Mouse (Mus musculus) limb, embryonic 15.5 days (tissue): ENCODE measurements around the gene Atp11c. TPM values are rescaled to one million over a fixed set of nuclear protein-coding genes. Genes with fewer than 3 reads are reported as not detected.

Source experiments
- ATAC-seq: fragments of 200-750 bp; cut with Nextera tagmentation; 2 replicates; pipeline ENCODE4 v1.8.0; 2017; ENCODE audit warnings: low read depth, moderate TSS enrichment; ENCODE audit not compliant: insufficient number of reproducible peaks, low FRiP score, low TSS enrichment
- H3K27ac ChIP-seq: fragments of 300-500 bp; sonication (generic); 2 replicates; pipeline ENCODE4 v1.5.1; 2015; ENCODE audit warnings: moderate library complexity, mild to moderate bottlenecking, inconsistent platforms
- H3K27me3 ChIP-seq: fragments of 300-500 bp; sonication (generic); 2 replicates; pipeline ENCODE4 v1.6.1; 2015; ENCODE audit warnings: inconsistent platforms
- H3K36me3 ChIP-seq: fragments of 300-500 bp; sonication (generic); 2 replicates; pipeline ENCODE4 v1.6.1; 2015; ENCODE audit warnings: inconsistent platforms
- H3K4me1 ChIP-seq: fragments of 300-500 bp; sonication (generic); 2 replicates; pipeline ENCODE4 v1.6.1; 2015; ENCODE audit warnings: inconsistent platforms
- H3K4me2 ChIP-seq: fragments of 300-500 bp; sonication (generic); 2 replicates; pipeline ENCODE4 v1.6.1; 2015; ENCODE audit warnings: mild to moderate bottlenecking, inconsistent platforms
- H3K4me3 ChIP-seq: fragments of 300-500 bp; sonication (generic); 2 replicates; pipeline ENCODE4 v1.5.1; 2015; ENCODE audit warnings: mild to moderate bottlenecking, inconsistent platforms
- H3K9ac ChIP-seq: fragments of 300-500 bp; sonication (generic); 2 replicates; pipeline ENCODE4 v1.6.1; 2015; ENCODE audit warnings: inconsistent platforms
- H3K9me3 ChIP-seq: fragments of 300-500 bp; sonication (generic); 2 replicates; pipeline ENCODE4 v1.6.1; 2016; ENCODE audit warnings: inconsistent platforms
- WGBS: fragments of 180-500 bp; shearing (Covaris S2); methylation state at CpG from one replicate; pipeline ENCODE4 v1.1.7; 2015; 5-methylcytosine and 5-hydroxymethylcytosine counted together
- polyA plus RNA-seq: library from polyadenylated mRNA; unstranded; fragments of >200 nt; fragmentation: Nextera tagmentation; extraction: Ambion mirVana; gene quantifications from 2 replicates; pipeline ENCODE4 v1.2.1, GENCODE M21; 2015

Atp11c gene
- polyA plus RNA-seq, 1 experiment from 2014 or later, result 6.4 TPM

GRCm38 (mm10) chrX:60380386-60380785 is 212.1 kb downstream of the Atp11c start:
- Histone ChIP-seq H3K9me3 (no peaks in the 10 kb centered on the region), H3K4me3 (no peak overlapping the region), H3K27ac (no peak overlapping the region), H3K27me3 (no peaks in the 10 kb centered on the region), H3K4me1 (no peaks in the 10 kb centered on the region), H3K4me2 (no peak overlapping the region), H3K9ac (no peak overlapping the region), H3K36me3 (no peaks in the 10 kb centered on the region)
- no peak for ATAC-seq

- Histone ChIP-seq H3K4me2 (no peak overlapping the region), H3K9me3 (no peaks in the 10 kb centered on the region), H3K27ac (no peak overlapping the region), H3K4me3 (no peak overlapping the region), H3K36me3 (no peaks in the 10 kb centered on the region), H3K9ac (no peak overlapping the region), H3K27me3 (no peaks in the 10 kb centered on the region), H3K4me1 (no peaks in the 10 kb centered on the region)
- ATAC-seq, result no peak
- 53% methylated on average over 1 of the region's 1 CpGs for WGBS
Observed at GRCm38 (mm10) chrX:60348741-60349140, 243.8 kb downstream of the Atp11c start.

DNA sequence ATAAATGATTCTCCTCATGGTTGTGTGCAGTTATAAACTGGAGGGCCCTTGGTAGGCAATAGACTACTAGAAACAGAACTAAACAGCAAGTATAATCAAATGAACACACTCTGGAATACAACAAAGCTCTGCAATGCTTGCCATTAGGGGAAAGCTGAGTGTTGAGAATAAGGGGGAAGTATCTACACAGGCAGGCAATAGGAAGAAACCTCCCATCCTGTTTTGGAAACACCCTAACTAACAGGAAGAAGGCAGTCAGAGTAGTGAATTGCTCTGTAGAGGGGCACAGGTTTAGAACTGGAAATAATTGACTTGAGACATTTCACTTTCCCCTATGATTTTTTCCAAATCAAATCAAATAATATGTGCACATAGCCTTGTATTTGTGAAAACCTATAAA is 247.1 kb downstream of the Atp11c start:
- H3K4me1 ChIP-seq, result no peaks in the 10 kb centered on the region
- H3K9me3 ChIP-seq, result no peaks in the 10 kb centered on the region
- H3K27me3 ChIP-seq, result no peaks in the 10 kb centered on the region
- H3K36me3 ChIP-seq, result no peaks in the 10 kb centered on the region
- no peak for ATAC-seq
- H3K27ac ChIP-seq, result no peak overlapping the region
- no peak overlapping the region for H3K4me2 ChIP-seq
- H3K4me3 ChIP-seq, result no peak overlapping the region
- H3K9ac ChIP-seq, result no peak overlapping the region

DNA sequence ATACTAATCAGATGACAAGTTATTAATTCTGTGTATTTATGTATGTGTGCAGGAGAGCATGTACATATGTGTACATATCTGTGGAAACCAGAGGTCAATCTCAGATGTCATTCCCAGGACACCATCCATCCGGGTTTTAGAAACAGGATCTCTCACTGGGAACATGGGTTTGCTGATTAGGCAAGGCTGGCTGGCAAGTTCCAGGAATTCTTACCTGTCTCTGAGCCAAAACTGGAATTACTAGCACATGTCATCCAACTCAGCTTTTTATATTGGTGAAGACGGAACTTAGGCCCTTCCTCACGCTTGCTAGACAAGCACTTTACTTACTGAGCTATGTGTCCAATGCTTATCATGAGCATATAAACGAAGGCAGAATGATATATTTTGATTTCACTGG is 247.5 kb downstream of the Atp11c start:
- no peak for ATAC-seq
- Histone ChIP-seq H3K9me3 (no peaks in the 10 kb centered on the region), H3K4me3 (no peak overlapping the region), H3K36me3 (no peaks in the 10 kb centered on the region), H3K4me2 (no peak overlapping the region), H3K27me3 (no peaks in the 10 kb centered on the region), H3K27ac (no peak overlapping the region), H3K9ac (no peak overlapping the region), H3K4me1 (no peaks in the 10 kb centered on the region)
- 57% methylated on average over 4 of the region's 4 CpGs for WGBS

DNA sequence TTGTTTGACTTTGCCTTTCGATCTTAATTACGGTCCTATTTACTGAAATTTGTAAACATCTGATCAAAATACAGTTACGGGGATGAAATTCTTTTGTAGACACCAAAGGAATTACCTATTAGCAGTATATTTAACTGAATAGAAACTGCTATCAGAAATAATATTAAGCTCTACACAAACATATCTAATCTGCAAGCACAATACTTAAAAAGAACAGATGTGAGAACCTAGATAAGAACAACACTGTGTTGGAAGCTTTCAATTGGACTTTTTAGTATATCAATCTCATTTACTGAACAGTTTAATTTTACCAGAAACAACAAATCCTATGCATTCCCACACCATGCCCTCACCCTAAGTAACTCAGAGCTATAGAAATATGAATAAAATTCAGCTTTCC is 262.8 kb downstream of the Atp11c start:
- no peak overlapping the region for H3K4me3 ChIP-seq
- no peaks in the 10 kb centered on the region for H3K27me3 ChIP-seq
- no peaks in the 10 kb centered on the region for H3K36me3 ChIP-seq
- WGBS, result 94% methylated on average over 3 of the region's 3 CpGs
- H3K9me3 ChIP-seq, result no peaks in the 10 kb centered on the region
- H3K27ac ChIP-seq, result no peak overlapping the region
- no peak overlapping the region for H3K4me2 ChIP-seq
- H3K4me1 ChIP-seq, result no peaks in the 10 kb centered on the region
- no peak for ATAC-seq
- no peak overlapping the region for H3K9ac ChIP-seq

DNA sequence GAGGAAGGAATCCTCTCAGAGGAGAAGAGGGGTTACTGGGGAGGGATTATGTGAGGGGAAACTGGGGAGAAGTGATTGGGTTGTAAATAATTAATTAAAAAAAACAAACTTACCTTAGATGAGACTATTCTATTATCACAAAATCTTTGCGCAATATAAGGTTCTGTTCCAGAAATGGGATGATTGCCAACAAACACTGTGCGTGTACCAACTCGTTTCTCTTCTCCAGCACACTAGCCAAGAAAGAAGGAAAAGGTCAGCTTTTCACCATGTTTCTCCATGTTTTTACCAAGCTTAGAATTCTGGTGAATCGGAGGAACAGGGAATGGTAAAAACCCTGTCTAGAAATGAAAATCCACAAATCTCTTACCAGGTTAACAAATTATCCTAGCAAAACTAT is 271.2 kb downstream of the Atp11c start:
- Histone ChIP-seq H3K4me3 (no peak overlapping the region), H3K4me1 (no peaks in the 10 kb centered on the region), H3K4me2 (no peak overlapping the region), H3K36me3 (no peaks in the 10 kb centered on the region), H3K9me3 (no peaks in the 10 kb centered on the region), H3K27ac (no peak overlapping the region), H3K27me3 (no peaks in the 10 kb centered on the region), H3K9ac (no peak overlapping the region)
- no peak for ATAC-seq
- WGBS, result 80% methylated on average over 4 of the region's 4 CpGs

DNA sequence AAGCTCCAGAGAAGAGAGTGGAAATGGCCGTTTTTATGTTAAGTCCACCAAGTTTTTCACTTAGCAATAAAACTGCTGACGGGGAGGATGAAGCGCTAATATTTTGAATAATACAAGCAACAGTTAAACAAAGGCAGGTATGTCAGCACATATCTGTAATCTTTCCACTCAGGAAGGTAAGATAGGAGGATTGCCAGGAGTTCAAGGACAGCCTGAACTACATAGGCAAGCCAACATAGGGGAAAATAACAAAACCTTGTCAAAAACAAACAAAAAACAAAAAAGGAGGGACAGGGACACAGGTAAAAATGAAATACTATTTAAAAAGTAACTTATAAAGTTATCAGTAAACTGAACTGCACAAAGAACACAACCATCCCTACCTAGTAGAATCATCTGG is 274.8 kb downstream of the Atp11c start:
- H3K27ac ChIP-seq, result no peak overlapping the region
- ATAC-seq, result no peak
- no peaks in the 10 kb centered on the region for H3K4me1 ChIP-seq
- H3K36me3 ChIP-seq, result no peaks in the 10 kb centered on the region
- no peaks in the 10 kb centered on the region for H3K27me3 ChIP-seq
- no peak overlapping the region for H3K4me2 ChIP-seq
- no peak overlapping the region for H3K4me3 ChIP-seq
- 82% methylated on average over 3 of the region's 3 CpGs for WGBS
- H3K9me3 ChIP-seq, result no peaks in the 10 kb centered on the region
- H3K9ac ChIP-seq, result no peak overlapping the region

GRCm38 (mm10) chrX:60292335-60292734 is 300.2 kb downstream of the Atp11c start:
- no peak for ATAC-seq
- Histone ChIP-seq H3K4me3 (no peak overlapping the region), H3K4me2 (no peak overlapping the region), H3K4me1 (no peaks in the 10 kb centered on the region), H3K27ac (no peak overlapping the region), H3K36me3 (no peaks in the 10 kb centered on the region), H3K9ac (no peak overlapping the region), H3K27me3 (no peaks in the 10 kb centered on the region), H3K9me3 (no peaks in the 10 kb centered on the region)
- 82% methylated on average over 2 of the region's 2 CpGs for WGBS

DNA sequence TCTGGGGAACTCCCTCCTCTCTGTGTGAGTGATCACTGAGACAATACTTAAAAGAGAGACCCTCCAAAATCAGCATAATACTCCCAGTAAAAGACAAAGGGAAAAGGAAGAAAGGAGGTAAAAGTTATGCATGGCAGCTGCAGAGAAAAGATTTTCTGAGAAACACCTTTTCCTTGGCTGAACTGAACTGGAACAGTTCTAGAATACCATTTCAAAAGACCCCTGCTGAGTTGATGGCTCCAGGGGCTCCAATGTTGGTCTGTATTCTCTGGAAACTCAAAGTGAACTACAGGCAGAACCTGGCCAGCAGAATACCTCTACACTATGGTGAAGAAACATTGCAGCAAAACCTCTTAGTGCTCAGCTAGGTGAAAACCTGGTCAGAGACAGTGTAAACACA is 337.2 kb downstream of the Atp11c start:
- Histone ChIP-seq H3K4me1 (no peaks in the 10 kb centered on the region), H3K9me3 (no peaks in the 10 kb centered on the region), H3K27me3 (no peaks in the 10 kb centered on the region), H3K36me3 (no peaks in the 10 kb centered on the region), H3K4me3 (no peak overlapping the region), H3K9ac (no peak overlapping the region), H3K27ac (no peak overlapping the region), H3K4me2 (no peak overlapping the region)
- ATAC-seq, result no peak

DNA sequence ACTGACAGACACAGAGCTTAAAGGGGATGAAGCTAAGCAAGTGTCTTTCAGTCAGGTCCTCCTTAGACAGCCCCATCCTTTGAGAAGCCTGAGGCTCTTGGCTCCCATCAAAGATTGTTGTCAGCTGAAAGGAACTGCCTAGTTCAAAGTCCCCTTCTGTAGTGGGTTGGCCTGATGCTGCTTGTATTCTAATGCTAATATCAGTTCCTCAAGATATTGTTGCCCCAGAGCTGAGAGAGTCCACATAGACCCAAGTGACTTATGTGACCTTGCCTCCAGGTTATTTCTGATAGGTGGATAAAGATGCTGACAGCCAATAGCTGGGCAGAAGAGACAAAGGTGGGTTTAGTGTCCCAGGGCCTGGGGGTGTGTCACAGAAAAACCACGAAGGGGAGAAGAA is 404.8 kb downstream of the Atp11c start:
- H3K9me3 ChIP-seq, result no peaks in the 10 kb centered on the region
- H3K27me3 ChIP-seq, result no peaks in the 10 kb centered on the region
- 43% methylated on average over 1 of the region's 1 CpGs for WGBS
- ATAC-seq, result no peak
- H3K4me1 ChIP-seq, result no peaks in the 10 kb centered on the region
- H3K27ac ChIP-seq, result no peak overlapping the region
- no peak overlapping the region for H3K4me2 ChIP-seq
- no peak overlapping the region for H3K4me3 ChIP-seq
- H3K9ac ChIP-seq, result no peak overlapping the region
- H3K36me3 ChIP-seq, result no peaks in the 10 kb centered on the region

- Histone ChIP-seq H3K9me3 (no peaks in the 10 kb centered on the region), H3K27me3 (peaks cover 10% of the 10 kb centered on the region; the same call in 1 of the 2 replicates), H3K4me2 (no peak overlapping the region), H3K4me3 (no peak overlapping the region), H3K4me1 (0 out of 2 replicates have a peak, but pooled peaks cover 5% of the 10 kb centered on the region), H3K9ac (no peak overlapping the region), H3K36me3 (no peaks in the 10 kb centered on the region), H3K27ac (no peak overlapping the region)
- 63% methylated on average over 3 of the region's 3 CpGs for WGBS
- ATAC-seq, result no peak
Observed at GRCm38 (mm10) chrX:60182611-60183010, 409.9 kb downstream of the Atp11c start.

- Histone ChIP-seq H3K27me3 (peaks cover 10% of the 10 kb centered on the region; the same call in 1 of the 2 replicates), H3K9me3 (no peaks in the 10 kb centered on the region), H3K9ac (no peak within 1 kb of the TSS), H3K4me2 (peak within 1 kb of the TSS; percentile 55), H3K27ac (no peak within 1 kb of the TSS), H3K4me1 (0 out of 2 replicates have a peak, but pooled peaks cover 5% of the 10 kb centered on the region), H3K36me3 (no peaks in the 10 kb centered on the region), H3K4me3 (peak within 1 kb of the TSS; percentile 30)
- no peak for ATAC-seq
- WGBS, result 14% methylated on average over 28 of the region's 28 CpGs
Observed at GRCm38 (mm10) chrX:60178744-60179458, 413.6 kb downstream of the Atp11c start, which contains the start of gene Mcf2. TSS of gene Mcf2 (minus strand) at chrX:60179089.
